Mouse (Mus musculus) cortical plate, adult 2 months (tissue): ENCODE results near the gene Cdpf1.

Experiments
- CTCF ChIP-seq: fragments of 200-500 bp; IDR thresholded peaks from 2 replicates; pipeline ENCODE4 v1.5.1; 2011; ENCODE audit warnings: mild to moderate bottlenecking, control low read depth, low read length; ENCODE audit not compliant: insufficient read depth; ENCODE audit errors: extremely low read depth
- POLR2A ChIP-seq: fragments of 200-500 bp; IDR thresholded peaks from 2 replicates; pipeline ENCODE4 v1.6.1; 2011; ENCODE audit warnings: mild to moderate bottlenecking, low read length, control low read depth; ENCODE audit not compliant: insufficient read depth; ENCODE audit errors: extremely low read depth

GRCm38 (mm10) chr15:85784341-85784740, 27.2 kb downstream of the Cdpf1 start:
- TF ChIP-seq CTCF, result no peak
- no peak for TF ChIP-seq POLR2A
